Mouse (Mus musculus) frontal cortex, adult (tissue): ENCODE measurements around the gene Nrf1.

Source experiments
- ATAC-seq: cut with Nextera tagmentation; 2 replicates; pipeline ENCODE4 v1.9.2; 2017; ENCODE audit warnings: mild to moderate bottlenecking, moderate library complexity, mixed read lengths; ENCODE audit not compliant: low TSS enrichment

The Nrf1 gene

GRCm38 (mm10) chr6:30175225-30175917, 127.6 kb downstream of the Nrf1 start:
- ATAC-seq: no peak

DNA sequence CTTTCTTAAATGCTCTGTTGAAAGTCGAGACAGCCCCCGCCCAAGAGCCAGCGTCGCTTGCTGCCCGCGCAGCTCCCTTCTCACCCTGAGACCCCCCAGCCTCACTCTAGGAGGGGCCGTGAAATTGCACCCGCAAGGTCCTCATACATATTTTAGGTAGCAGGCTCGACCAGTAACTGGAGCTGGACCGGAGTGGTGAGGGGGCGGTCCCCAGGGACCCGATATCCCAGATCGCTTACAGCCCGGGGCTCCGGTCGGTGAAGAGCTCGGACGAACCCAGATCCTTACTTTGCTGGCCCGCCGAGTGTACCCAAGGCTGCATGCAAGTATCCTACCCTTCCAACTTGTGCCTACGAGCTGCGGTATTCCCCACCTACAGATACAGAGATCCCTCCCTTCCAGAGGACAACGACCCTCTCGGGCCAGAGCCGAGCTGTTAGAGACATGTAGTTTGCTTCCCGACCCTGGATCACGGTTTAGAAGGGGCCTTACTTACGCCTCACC, 128.2 kb downstream of the Nrf1 start:
- ATAC-seq: no peak

DNA sequence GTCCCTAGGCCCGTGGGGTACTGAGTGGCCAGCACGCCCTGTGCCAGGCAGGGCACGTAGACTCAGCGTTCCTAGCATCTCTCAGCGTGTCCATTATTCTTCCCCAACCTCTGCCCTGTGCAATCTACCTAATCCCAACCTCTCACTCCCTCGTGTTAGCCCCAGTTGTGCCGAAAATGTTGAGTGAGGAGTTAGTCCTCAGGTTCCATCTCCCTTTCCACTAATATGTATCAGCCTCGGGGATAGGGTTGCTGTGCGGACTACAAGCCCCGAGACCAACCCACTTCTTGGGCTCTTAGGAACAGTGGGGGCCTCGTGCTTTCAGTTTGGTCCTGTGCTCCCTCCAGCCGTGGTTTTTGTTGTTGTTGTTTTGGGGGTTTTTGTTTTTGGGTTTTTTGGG, 128.7 kb downstream of the Nrf1 start:
- ATAC-seq: no peak

DNA sequence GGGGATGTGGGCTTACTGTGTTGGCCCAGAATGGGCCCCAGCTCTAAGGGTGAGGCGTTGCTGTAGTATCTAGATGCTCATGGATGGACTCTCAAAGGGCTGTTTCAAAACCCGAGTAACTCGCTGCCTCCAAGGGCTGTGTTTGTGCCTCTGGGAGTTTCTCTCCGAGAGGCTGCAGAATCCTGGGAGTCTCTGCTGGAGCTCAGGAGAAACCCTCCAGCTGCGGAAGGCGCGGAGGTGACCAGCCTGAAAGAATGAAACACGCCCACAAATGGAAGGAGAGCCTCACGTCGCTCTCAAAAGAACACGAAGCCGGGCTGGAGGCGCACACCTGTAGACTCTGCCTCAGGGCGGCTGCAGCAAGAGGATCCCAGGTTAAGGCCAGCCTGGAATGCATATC, 129.5 kb downstream of the Nrf1 start:
- ATAC-seq: no peak

DNA sequence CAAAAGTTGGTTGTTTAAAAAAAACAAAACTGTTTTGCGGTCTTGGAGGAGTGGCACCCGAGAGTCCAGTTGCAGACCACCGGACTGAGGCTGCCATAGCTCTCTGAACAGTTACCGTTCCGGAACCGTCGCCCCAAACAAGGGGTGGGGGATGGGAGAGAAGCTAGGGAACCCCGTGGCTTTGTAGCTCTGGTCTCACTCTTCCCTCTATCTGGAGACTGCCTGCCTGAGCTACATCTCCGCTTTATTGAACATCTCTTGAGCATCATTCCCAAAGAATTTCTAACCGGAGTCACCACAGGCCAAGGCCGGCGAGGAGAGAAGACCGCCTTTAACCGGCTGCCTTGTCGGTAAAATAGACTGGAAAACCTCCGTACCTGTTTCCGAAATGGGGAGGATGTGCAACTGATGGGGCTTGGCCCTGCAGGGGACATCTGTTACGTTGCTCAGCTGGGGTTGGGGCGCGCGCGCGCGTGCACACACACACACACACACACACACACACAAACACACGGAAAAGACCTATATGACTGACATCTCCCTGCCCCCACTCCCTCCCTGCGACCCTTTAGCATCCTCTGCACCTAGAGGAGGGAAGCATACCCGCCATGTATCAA, 130.3 kb downstream of the Nrf1 start:
- no peak for ATAC-seq

- ATAC-seq: no peak
Observed at GRCm38 (mm10) chr6:30179046-30179445, 131.3 kb downstream of the Nrf1 start.

GRCm38 (mm10) chr6:30180321-30180720, 132.5 kb downstream of the Nrf1 start:
- no peak for ATAC-seq

GRCm38 (mm10) chr6:30182038-30182437, 134.2 kb downstream of the Nrf1 start:
- no peak for ATAC-seq

GRCm38 (mm10) chr6:30183624-30184023, 135.8 kb downstream of the Nrf1 start:
- ATAC-seq: no peak

DNA sequence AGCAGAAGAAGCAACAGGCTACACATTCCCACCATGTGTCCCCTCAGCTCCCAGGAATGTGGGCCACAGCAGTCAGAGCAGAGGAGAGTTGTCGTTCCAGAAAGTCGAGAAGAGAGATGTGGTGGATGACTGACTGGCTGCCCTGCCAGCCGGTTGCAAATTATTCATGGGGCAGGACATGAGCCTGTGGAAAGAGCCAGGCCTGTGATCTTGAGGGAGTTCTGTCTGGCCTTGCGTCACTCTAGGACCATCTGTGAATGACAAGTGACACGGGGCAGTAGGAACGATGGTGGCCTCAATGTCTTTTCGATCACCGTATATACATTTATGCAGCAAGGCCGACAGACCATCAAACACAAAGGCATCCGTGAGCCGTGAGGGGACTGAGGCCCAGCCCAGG, 147.9 kb downstream of the Nrf1 start:
- ATAC-seq: no peak

DNA sequence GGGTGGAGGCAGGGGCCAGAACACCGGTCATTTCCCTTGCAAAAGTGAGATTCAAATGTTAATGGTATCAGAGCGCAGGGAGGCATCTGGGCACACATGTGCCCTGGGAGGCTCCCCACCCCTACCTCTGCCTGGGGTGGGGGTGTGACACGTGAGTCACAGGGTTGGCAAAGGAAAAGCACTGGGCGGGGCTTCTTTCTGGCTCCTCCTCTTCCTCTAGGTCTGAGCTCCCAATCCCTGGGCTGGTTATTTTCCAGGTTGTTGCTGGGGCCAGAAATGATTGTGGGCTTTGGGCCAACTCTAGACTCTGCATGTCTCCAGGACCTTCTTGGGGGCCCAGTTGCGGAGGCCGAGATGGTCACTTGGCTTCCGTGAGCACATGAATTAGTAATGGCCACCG, 148.4 kb downstream of the Nrf1 start:
- ATAC-seq: no peak
